Mouse (Mus musculus) layer of hippocampus, adult 18-20 months (tissue): ENCODE data around the gene Pcbd2. TPM values are rescaled to one million over a fixed set of nuclear protein-coding genes. Genes with fewer than 3 reads are reported as not detected.

ENCODE experiments used
- DNase-seq, 2 experiments: peaks; one replicate each; pipeline ENCODE4 v3.0.0; 2022; ENCODE audit warnings: low spot score in 2 of 2
- total RNA-seq, 2 experiments: library from RNA; stranded (reverse); gene quantifications; 2 replicates each; pipeline ENCODE4 v1.2.3; 2021

The Pcbd2 gene
- total RNA-seq, 2 experiments from 2014 or later, result 34.8 to 38.9 TPM

GRCm38 (mm10) chr13:55825245-55825681 is 98.1 kb downstream of the Pcbd2 start:
- DNase-seq, result no peak

GRCm38 (mm10) chr13:55826008-55826671 is 99.0 kb downstream of the Pcbd2 start:
- no peak for DNase-seq

Other genes with a start within 250 kb of the Pcbd2 start
- 100 to 1,000 TPM; 359 to 362 TPM for gene Dbn1, start 239.3 kb upstream of the Pcbd2 start, total RNA-seq
- 10 to 100 TPM; 93.2 to 99.5 TPM for gene Pdlim7, start 213.7 kb upstream of the Pcbd2 start, total RNA-seq
- 10 to 100 TPM; 14.5 to 16.4 TPM for gene Dok3, start 198.1 kb upstream of the Pcbd2 start, total RNA-seq
- gene Ddx41, start 190.7 kb upstream of the Pcbd2 start, total RNA-seq, result 10 to 100 TPM; 56.0 to 56.2 TPM
- 10 to 100 TPM; 77.6 to 79.0 TPM for gene Fam193b, start 156.2 kb upstream of the Pcbd2 start, total RNA-seq
- 100 to 1,000 TPM; 134 to 146 TPM for gene Tmed9, start 153.6 kb upstream of the Pcbd2 start, total RNA-seq
- gene B4galt7, start 127.5 kb upstream of the Pcbd2 start, total RNA-seq, result 10 to 100 TPM; 25.9 to 26.7 TPM
- gene Caml, start 104.4 kb upstream of the Pcbd2 start, total RNA-seq, result 10 to 100 TPM; 43.3 to 47.6 TPM
- 10 to 100 TPM; 38.4 to 44.6 TPM for gene Ddx46, start 92.3 kb upstream of the Pcbd2 start, total RNA-seq
- 10 to 100 TPM; 71.1 to 73.9 TPM for gene B230219D22Rik, start 34.2 kb upstream of the Pcbd2 start, total RNA-seq
- gene Txndc15, start 12.7 kb upstream of the Pcbd2 start, total RNA-seq, result 10 to 100 TPM; 76.1 to 76.9 TPM
- gene Catsper3, start 57.2 kb downstream of the Pcbd2 start, total RNA-seq, result not detected
- not detected for gene Pitx1, start 108.8 kb downstream of the Pcbd2 start, total RNA-seq